Mouse (Mus musculus): ENCODE measurements around the gene Pknox1. TPM values are rescaled to one million over a fixed set of nuclear protein-coding genes. Genes with fewer than 3 reads are reported as not detected.

The Pknox1 gene
- polyA plus RNA-seq, 1 experiment = 52.9 TPM

GRCm38 (mm10) chr17:31634896-31635295 is 70.4 kb downstream of the Pknox1 start:
- Histone ChIP-seq H3K36me3 (ENCODE audit: control insufficient read depth, insufficient read depth, low read length, poor library complexity, severe bottlenecking) (no peaks in the 10 kb centered on the region), H3K27ac (ENCODE audit: insufficient read depth, low read length) (no peak overlapping the region), H3K4me1 (ENCODE audit: control insufficient read depth, insufficient read depth, low read length) (no peaks in the 10 kb centered on the region), H3K27me3 (ENCODE audit: control insufficient read depth, insufficient read depth, low read length, poor library complexity, severe bottlenecking) (no peaks in the 10 kb centered on the region), H3K9me3 (replicated peaks; ENCODE audit: control insufficient read depth, insufficient read depth, low read length, poor library complexity, severe bottlenecking) (no peaks in the 10 kb centered on the region), H3K9ac (ENCODE audit: low read depth, poor library complexity, severe bottlenecking) (no peak overlapping the region), H3K4me3 (ENCODE audit: low read depth, low read length) (no peak overlapping the region)
- no peak for TF ChIP-seq POLR2A (IDR thresholded peaks at IDR 0.05; ENCODE audit: insufficient read depth, low read length)
- TF ChIP-seq CTCF (IDR thresholded peaks at IDR 0.05; ENCODE audit: low read depth, low read length) = no peak
- TF ChIP-seq EP300 (IDR thresholded peaks at IDR 0.05; ENCODE audit: insufficient read depth, low read depth, low read length) = no peak

- Histone ChIP-seq H3K4me1 (ENCODE audit: control insufficient read depth, insufficient read depth, low read length) (no peaks in the 10 kb centered on the region), H3K9ac (ENCODE audit: low read depth, poor library complexity, severe bottlenecking) (peak overlapping the region; percentile 20), H3K27ac (ENCODE audit: insufficient read depth, low read length) (no peak overlapping the region), H3K27me3 (ENCODE audit: control insufficient read depth, insufficient read depth, low read length, poor library complexity, severe bottlenecking) (no peaks in the 10 kb centered on the region), H3K4me3 (ENCODE audit: low read depth, low read length) (peak overlapping the region; percentile 80), H3K36me3 (ENCODE audit: control insufficient read depth, insufficient read depth, low read length, poor library complexity, severe bottlenecking) (no peaks in the 10 kb centered on the region), H3K9me3 (replicated peaks; ENCODE audit: control insufficient read depth, insufficient read depth, low read length, poor library complexity, severe bottlenecking) (no peaks in the 10 kb centered on the region)
- TF ChIP-seq CTCF (IDR thresholded peaks at IDR 0.05; ENCODE audit: low read depth, low read length) (no peak), EP300 (IDR thresholded peaks at IDR 0.05; ENCODE audit: insufficient read depth, low read depth, low read length) (no peak), POLR2A (IDR thresholded peaks at IDR 0.05; ENCODE audit: insufficient read depth, low read length) (no peak)
These were observed 71.2 kb downstream of the Pknox1 start for GRCm38 (mm10) chr17:31635781-31636180.

- H3K4me1 ChIP-seq (ENCODE audit: control insufficient read depth, insufficient read depth, low read length) = no peaks in the 10 kb centered on the region
- peak overlapping the region; percentile 20 for H3K9ac ChIP-seq (ENCODE audit: low read depth, poor library complexity, severe bottlenecking)
- H3K36me3 ChIP-seq (ENCODE audit: control insufficient read depth, insufficient read depth, low read length, poor library complexity, severe bottlenecking) = no peaks in the 10 kb centered on the region
- H3K27ac ChIP-seq (ENCODE audit: insufficient read depth, low read length) = no peak overlapping the region
- H3K4me3 ChIP-seq (ENCODE audit: low read depth, low read length) = peak overlapping the region; percentile 80
- no peaks in the 10 kb centered on the region for H3K27me3 ChIP-seq (ENCODE audit: control insufficient read depth, insufficient read depth, low read length, poor library complexity, severe bottlenecking)
- no peaks in the 10 kb centered on the region for H3K9me3 ChIP-seq (replicated peaks; ENCODE audit: control insufficient read depth, insufficient read depth, low read length, poor library complexity, severe bottlenecking)
- TF ChIP-seq POLR2A (IDR thresholded peaks at IDR 0.05; ENCODE audit: insufficient read depth, low read length) (no peak), CTCF (IDR thresholded peaks at IDR 0.05; ENCODE audit: low read depth, low read length) (no peak), EP300 (IDR thresholded peaks at IDR 0.05; ENCODE audit: insufficient read depth, low read depth, low read length) (no peak)
These were observed 71.9 kb downstream of the Pknox1 start for GRCm38 (mm10) chr17:31636277-31636941.

- H3K4me3 ChIP-seq (ENCODE audit: low read depth, low read length) = peak within 1 kb of the TSS; percentile 80
- H3K9me3 ChIP-seq (replicated peaks; ENCODE audit: control insufficient read depth, insufficient read depth, low read length, poor library complexity, severe bottlenecking) = no peaks in the 10 kb centered on the region
- H3K4me1 ChIP-seq (ENCODE audit: control insufficient read depth, insufficient read depth, low read length) = no peaks in the 10 kb centered on the region
- H3K27me3 ChIP-seq (ENCODE audit: control insufficient read depth, insufficient read depth, low read length, poor library complexity, severe bottlenecking) = no peaks in the 10 kb centered on the region
- no peaks in the 10 kb centered on the region for H3K36me3 ChIP-seq (ENCODE audit: control insufficient read depth, insufficient read depth, low read length, poor library complexity, severe bottlenecking)
- TF ChIP-seq EP300 (IDR thresholded peaks at IDR 0.05; ENCODE audit: insufficient read depth, low read depth, low read length) (no peak), POLR2A (IDR thresholded peaks at IDR 0.05; ENCODE audit: insufficient read depth, low read length) (no peak), CTCF (IDR thresholded peaks at IDR 0.05; ENCODE audit: low read depth, low read length) (no peak)
- H3K9ac ChIP-seq (ENCODE audit: low read depth, poor library complexity, severe bottlenecking) = peak within 1 kb of the TSS; percentile 20
- no peak within 1 kb of the TSS for H3K27ac ChIP-seq (ENCODE audit: insufficient read depth, low read length)
These were observed 72.6 kb downstream of the Pknox1 start, which contains the start of gene Cbs for GRCm38 (mm10) chr17:31636942-31637811. Gene Cbs (minus strand): TSS chr17:31637238.

- Histone ChIP-seq H3K27ac (ENCODE audit: insufficient read depth, low read length) (no peak overlapping the region), H3K9me3 (replicated peaks; ENCODE audit: control insufficient read depth, insufficient read depth, low read length, poor library complexity, severe bottlenecking) (no peaks in the 10 kb centered on the region), H3K4me3 (ENCODE audit: low read depth, low read length) (no peak overlapping the region), H3K36me3 (ENCODE audit: control insufficient read depth, insufficient read depth, low read length, poor library complexity, severe bottlenecking) (no peaks in the 10 kb centered on the region), H3K4me1 (ENCODE audit: control insufficient read depth, insufficient read depth, low read length) (no peaks in the 10 kb centered on the region), H3K9ac (ENCODE audit: low read depth, poor library complexity, severe bottlenecking) (no peak overlapping the region), H3K27me3 (ENCODE audit: control insufficient read depth, insufficient read depth, low read length, poor library complexity, severe bottlenecking) (no peaks in the 10 kb centered on the region)
- TF ChIP-seq CTCF (IDR thresholded peaks at IDR 0.05; ENCODE audit: low read depth, low read length) = no peak
These were observed 73.5 kb downstream of the Pknox1 start for GRCm38 (mm10) chr17:31637866-31638570.
